Mouse (Mus musculus) right cerebral cortex, postnatal 25 days (tissue): ENCODE measurements around the gene Ano9.
A peak's percentile ranks its signal among the peaks of the same experiment; 100 is the strongest.

Experiments used
- DNase-seq: peaks from one replicate; pipeline ENCODE4 v3.0.0; 2022

The Ano9 gene

GRCm38 (mm10) chr7:141061269-141061692 lies 56.3 kb downstream of the Ano9 start:
- no peak for DNase-seq

DNA sequence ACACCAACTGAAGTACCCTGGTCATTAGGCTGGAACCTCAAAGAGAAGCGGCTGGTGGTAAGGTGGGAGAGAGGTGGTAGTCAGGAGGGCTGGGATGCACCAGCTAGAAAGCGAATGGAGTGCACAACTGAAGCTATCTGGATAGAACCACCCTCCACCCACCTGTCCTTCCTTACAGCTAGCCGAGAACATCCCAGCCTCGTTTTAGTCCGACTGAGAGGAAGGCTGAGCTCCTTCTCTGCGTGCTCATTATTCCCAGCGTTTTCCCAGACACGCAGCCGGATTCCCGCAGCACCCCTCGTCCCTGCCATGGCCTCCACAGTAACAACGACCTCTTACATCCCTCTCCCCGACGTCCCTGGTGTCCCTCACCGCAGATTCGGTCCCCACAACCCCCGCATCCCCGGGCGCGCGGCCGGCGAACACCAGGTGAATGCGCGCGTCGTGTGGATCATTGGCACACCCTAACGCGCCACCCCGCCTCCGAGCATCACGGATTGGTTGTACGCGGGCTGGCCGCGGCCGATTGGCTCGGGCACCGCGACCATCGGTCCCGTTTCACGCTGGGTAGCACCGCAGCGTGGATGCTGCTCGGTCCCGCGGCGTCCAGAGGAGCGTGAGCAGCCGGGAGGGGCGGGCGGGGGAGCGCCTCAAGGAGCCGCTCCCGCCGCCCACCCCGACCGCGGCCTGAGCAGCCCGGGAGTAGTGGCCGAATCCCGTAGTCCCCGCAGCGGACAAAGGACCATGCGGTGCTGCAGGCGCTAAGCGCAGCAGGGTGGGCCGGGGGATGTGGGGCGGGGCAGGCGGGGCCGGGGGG lies 57.0 kb downstream of the Ano9 start, which contains the start of gene B4galnt4:
Gene B4galnt4 (plus strand): TSS at position 679 of the 817 bp plus-strand sequence.
- peak; percentile 94 for DNase-seq

GRCm38 (mm10) chr7:141059929-141060328 lies 57.7 kb downstream of the Ano9 start:
- no peak for DNase-seq

- no peak for DNase-seq
These were observed 58.8 kb downstream of the Ano9 start for GRCm38 (mm10) chr7:141058601-141059341.

- no peak for DNase-seq
These were observed 60.1 kb downstream of the Ano9 start for GRCm38 (mm10) chr7:141057541-141057940.

- no peak for DNase-seq
These were observed 60.6 kb downstream of the Ano9 start for GRCm38 (mm10) chr7:141056976-141057375.

GRCm38 (mm10) chr7:141055785-141056184 lies 61.8 kb downstream of the Ano9 start:
- no peak for DNase-seq

- DNase-seq = no peak
These were observed 65.2 kb downstream of the Ano9 start for GRCm38 (mm10) chr7:141052421-141052820.

- no peak for DNase-seq
These were observed 65.6 kb downstream of the Ano9 start for GRCm38 (mm10) chr7:141052016-141052415.
